Mouse (Mus musculus): ENCODE results near the gene Ndufaf4. TPM values are rescaled to one million over a fixed set of nuclear protein-coding genes. Genes with fewer than 3 reads are reported as not detected.

Gene Ndufaf4
- polyA plus RNA-seq, 1 experiment from 2014 or later, result 65.4 TPM

DNA sequence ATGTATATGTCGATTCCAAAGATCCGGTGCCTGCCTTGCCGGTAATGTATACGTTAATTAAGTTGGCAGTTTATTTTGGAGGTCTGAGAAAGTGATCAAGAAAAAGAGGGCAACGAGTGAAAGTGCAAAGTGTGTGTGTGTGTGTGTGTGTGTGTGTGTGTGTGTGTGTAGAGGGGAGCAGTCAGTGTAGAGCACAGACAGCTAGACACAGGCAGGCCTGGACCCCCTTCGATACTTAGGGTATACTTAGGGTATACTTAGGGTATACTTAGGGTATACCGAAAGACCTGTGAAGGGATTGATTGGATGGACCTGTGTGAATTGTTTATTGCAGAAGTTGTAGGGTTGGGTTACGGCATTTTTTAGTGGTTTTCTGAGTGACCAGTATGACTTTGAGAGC, 753 bp downstream of the Ndufaf4 start:
- peaks cover 10% of the 10 kb centered on the region for H3K4me1 ChIP-seq (ENCODE audit: control insufficient read depth, insufficient read depth, low read length)
- 30% methylated on average over 8 of the region's 8 CpGs for WGBS
- H3K27ac ChIP-seq (ENCODE audit: low read length), result no peak overlapping the region
- peak overlapping the region; percentile 97 for H3K4me3 ChIP-seq (ENCODE audit: low read depth, low read length)
- H3K27me3 ChIP-seq (ENCODE audit: control insufficient read depth, insufficient read depth, low read depth, low read length), result no peaks in the 10 kb centered on the region
- ATAC-seq, result peak; percentile 41; the same call in 1 of the 2 replicates
- H3K4me2 ChIP-seq (ENCODE audit: low read length), result peak overlapping the region; percentile 62
- H3K9ac ChIP-seq (ENCODE audit: low read depth, low read length), result peak overlapping the region; percentile 89
- no peaks in the 10 kb centered on the region for H3K9me3 ChIP-seq (replicated peaks; ENCODE audit: control insufficient read depth, low read length, poor library complexity, severe bottlenecking)
- H3K36me3 ChIP-seq (ENCODE audit: control insufficient read depth, insufficient read depth, low read length), result peaks cover 19% of the 10 kb centered on the region

DNA sequence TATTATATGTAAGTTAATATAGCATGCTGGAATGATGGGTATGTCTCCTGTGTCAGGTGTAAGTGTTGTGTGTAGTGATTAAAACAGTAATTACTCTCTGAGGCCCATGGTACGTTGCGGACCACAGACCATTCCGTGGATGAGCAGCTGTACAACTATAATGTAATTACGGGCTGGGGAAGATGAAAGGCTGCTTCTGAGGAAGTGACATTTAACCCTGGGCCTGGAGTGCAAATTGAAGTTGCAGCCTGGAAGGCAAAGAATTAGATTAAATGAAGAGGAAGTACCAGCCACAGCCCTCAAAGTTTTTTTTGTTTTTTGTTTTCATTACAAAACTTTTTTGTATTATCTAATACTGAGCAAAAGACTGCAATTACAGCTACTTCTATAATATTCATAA, 1.3 kb downstream of the Ndufaf4 start:
- no peaks in the 10 kb centered on the region for H3K27me3 ChIP-seq (ENCODE audit: control insufficient read depth, insufficient read depth, low read depth, low read length)
- H3K9me3 ChIP-seq (replicated peaks; ENCODE audit: control insufficient read depth, low read length, poor library complexity, severe bottlenecking), result no peaks in the 10 kb centered on the region
- peak overlapping the region; percentile 62 for H3K4me2 ChIP-seq (ENCODE audit: low read length)
- H3K36me3 ChIP-seq (ENCODE audit: control insufficient read depth, insufficient read depth, low read length), result peaks cover 19% of the 10 kb centered on the region
- H3K4me3 ChIP-seq (ENCODE audit: low read depth, low read length), result peak overlapping the region; percentile 97
- H3K4me1 ChIP-seq (ENCODE audit: control insufficient read depth, insufficient read depth, low read length), result peaks cover 10% of the 10 kb centered on the region
- no peak overlapping the region for H3K27ac ChIP-seq (ENCODE audit: low read length)
- H3K9ac ChIP-seq (ENCODE audit: low read depth, low read length), result no peak overlapping the region
- no peak for ATAC-seq
- WGBS, result 37% methylated on average over 4 of the region's 4 CpGs

DNA sequence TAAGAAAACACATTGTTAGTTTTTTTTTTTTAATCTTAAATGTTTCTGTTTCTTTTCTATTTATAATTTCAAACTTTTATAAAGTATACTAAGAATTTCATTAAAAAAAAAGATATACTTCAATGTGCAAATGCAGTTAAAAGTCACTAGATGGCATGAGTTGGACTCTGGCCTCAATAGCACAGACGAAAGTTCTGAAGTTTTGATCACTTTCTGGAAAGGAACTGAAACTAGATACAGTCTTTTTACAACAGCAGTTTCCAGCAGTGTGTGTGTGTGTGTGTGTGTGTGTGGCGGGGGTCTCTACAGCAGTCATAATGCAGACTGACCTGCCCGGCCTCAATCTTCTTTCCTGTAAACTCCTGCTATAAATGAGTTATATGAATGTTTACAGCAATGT, 9.9 kb downstream of the Ndufaf4 start:
- Histone ChIP-seq H3K4me1 (ENCODE audit: control insufficient read depth, insufficient read depth, low read length) (no peaks in the 10 kb centered on the region), H3K9me3 (replicated peaks; ENCODE audit: control insufficient read depth, low read length, poor library complexity, severe bottlenecking) (no peaks in the 10 kb centered on the region), H3K27ac (ENCODE audit: low read length) (no peak overlapping the region), H3K36me3 (ENCODE audit: control insufficient read depth, insufficient read depth, low read length) (peaks cover 8% of the 10 kb centered on the region; the same call in 1 of the 2 replicates), H3K27me3 (ENCODE audit: control insufficient read depth, insufficient read depth, low read depth, low read length) (no peaks in the 10 kb centered on the region), H3K4me2 (ENCODE audit: low read length) (no peak overlapping the region), H3K9ac (ENCODE audit: low read depth, low read length) (no peak overlapping the region), H3K4me3 (ENCODE audit: low read depth, low read length) (no peak overlapping the region)
- ATAC-seq, result no peak
- WGBS, result 70% methylated on average over 3 of the region's 3 CpGs

DNA sequence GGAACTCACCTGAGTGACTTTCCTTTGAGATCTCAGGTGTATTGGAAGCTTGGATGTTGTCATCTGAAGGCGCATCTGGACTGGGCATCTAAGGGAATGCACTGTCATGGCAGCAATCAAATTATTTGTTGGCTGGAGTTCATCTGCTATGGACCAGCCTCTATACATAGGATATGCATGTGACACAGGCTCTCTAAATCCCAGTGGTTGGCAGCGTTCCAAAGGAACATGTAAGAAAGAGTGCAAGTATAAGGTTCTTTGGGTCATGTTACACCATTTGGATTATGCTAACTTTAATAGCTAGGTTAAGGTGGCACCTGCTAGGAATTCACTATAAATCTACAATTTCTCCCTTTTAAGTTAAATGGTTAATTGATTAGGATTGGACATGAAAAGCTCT, 17.7 kb downstream of the Ndufaf4 start:
- no peaks in the 10 kb centered on the region for H3K9me3 ChIP-seq (replicated peaks; ENCODE audit: control insufficient read depth, low read length, poor library complexity, severe bottlenecking)
- H3K36me3 ChIP-seq (ENCODE audit: control insufficient read depth, insufficient read depth, low read length), result no peaks in the 10 kb centered on the region
- no peak overlapping the region for H3K4me2 ChIP-seq (ENCODE audit: low read length)
- H3K4me3 ChIP-seq (ENCODE audit: low read depth, low read length), result no peak overlapping the region
- 94% methylated on average over 2 of the region's 2 CpGs for WGBS
- ATAC-seq, result no peak
- H3K27ac ChIP-seq (ENCODE audit: low read length), result no peak overlapping the region
- H3K27me3 ChIP-seq (ENCODE audit: control insufficient read depth, insufficient read depth, low read depth, low read length), result no peaks in the 10 kb centered on the region
- H3K9ac ChIP-seq (ENCODE audit: low read depth, low read length), result no peak overlapping the region
- H3K4me1 ChIP-seq (ENCODE audit: control insufficient read depth, insufficient read depth, low read length), result no peaks in the 10 kb centered on the region

DNA sequence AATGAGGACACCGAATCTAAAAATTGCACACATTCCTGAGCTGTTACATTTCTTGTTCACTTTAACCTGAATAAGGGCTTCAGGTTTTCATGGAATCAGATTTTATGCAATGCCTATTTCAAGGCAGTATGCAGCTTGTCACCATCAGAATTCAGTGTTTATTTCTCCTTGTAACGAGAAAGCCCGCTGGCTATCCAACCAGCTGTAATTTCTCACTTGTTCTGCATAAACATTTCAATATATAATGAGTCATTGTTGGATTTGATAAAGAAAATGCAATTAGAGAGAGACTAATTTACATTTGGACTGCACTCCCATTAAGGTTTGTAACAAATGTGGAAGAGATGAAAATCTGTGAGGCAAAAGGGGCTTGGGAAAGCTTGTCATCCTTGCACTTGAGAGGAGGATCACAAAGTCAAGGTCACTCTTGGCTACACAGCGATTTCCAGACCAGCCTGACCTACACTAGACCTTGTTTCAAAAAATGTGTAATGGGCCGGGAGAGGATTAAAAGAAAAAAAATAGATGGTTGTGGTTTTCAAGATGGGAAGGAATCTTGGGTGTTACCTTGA, 22.2 kb downstream of the Ndufaf4 start:
- H3K9me3 ChIP-seq (replicated peaks; ENCODE audit: control insufficient read depth, low read length, poor library complexity, severe bottlenecking), result no peaks in the 10 kb centered on the region
- H3K27ac ChIP-seq (ENCODE audit: low read length), result no peak overlapping the region
- no peak overlapping the region for H3K4me2 ChIP-seq (ENCODE audit: low read length)
- H3K4me3 ChIP-seq (ENCODE audit: low read depth, low read length), result no peak overlapping the region
- WGBS, result 71% methylated on average over 5 of the region's 5 CpGs
- no peak overlapping the region for H3K9ac ChIP-seq (ENCODE audit: low read depth, low read length)
- H3K27me3 ChIP-seq (ENCODE audit: control insufficient read depth, insufficient read depth, low read depth, low read length), result no peaks in the 10 kb centered on the region
- ATAC-seq, result no peak
- H3K36me3 ChIP-seq (ENCODE audit: control insufficient read depth, insufficient read depth, low read length), result no peaks in the 10 kb centered on the region
- no peaks in the 10 kb centered on the region for H3K4me1 ChIP-seq (ENCODE audit: control insufficient read depth, insufficient read depth, low read length)

DNA sequence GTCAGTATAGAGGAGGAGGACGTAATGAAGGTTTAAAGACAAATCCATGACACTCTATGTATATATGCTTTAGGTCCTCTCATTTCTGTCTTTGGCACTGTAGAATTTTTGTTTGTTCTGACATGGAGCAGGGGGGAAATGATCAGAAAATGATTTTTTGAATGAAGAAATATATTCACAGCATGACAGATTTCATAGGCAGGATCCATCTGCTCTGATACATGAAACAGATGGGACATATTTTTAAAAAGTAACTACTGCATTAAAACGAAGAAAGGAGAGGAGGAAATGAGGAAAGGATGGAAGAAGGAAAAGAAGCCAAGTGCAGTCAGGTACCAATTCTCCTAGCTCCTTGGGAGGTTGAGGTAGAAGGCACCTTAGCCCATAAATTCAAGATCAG, 26.8 kb downstream of the Ndufaf4 start:
- ATAC-seq, result no peak
- 77% methylated on average over 2 of the region's 2 CpGs for WGBS
- no peaks in the 10 kb centered on the region for H3K4me1 ChIP-seq (ENCODE audit: control insufficient read depth, insufficient read depth, low read length)

DNA sequence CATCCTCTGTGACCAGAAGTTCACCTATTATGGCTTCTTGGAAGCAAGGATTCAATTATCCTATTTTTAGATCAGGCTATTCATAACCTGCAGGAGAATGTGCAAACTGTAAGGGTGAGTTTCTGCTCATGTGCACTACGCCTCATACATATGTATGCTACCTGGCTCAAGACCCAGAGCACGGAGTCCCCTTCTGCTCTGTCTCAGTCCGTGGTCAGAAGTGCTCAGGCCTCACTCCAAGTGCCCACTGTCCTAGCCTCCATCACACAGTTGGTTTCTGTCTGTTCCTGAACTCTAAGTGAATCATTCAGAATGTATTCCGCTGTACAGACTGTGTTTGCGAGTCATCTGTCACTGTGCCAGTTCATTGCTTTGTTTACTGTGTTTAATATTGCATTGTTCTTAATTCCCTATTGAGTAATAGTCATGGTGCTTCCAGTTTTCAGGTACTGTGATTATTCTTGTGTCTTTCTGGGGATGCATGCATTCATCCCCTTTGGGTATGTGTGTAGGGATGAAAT, 30.4 kb downstream of the Ndufaf4 start:
- ATAC-seq, result no peak

More for the DNA sequence above, 26.8 kb downstream of the Ndufaf4 start:
- H3K27ac ChIP-seq (ENCODE audit: low read length), result no peak overlapping the region
- H3K4me2 ChIP-seq (ENCODE audit: low read length), result no peak overlapping the region
- no peak overlapping the region for H3K9ac ChIP-seq (ENCODE audit: low read depth, low read length)
- H3K27me3 ChIP-seq (ENCODE audit: control insufficient read depth, insufficient read depth, low read depth, low read length), result no peaks in the 10 kb centered on the region
- no peak overlapping the region for H3K4me3 ChIP-seq (ENCODE audit: low read depth, low read length)
- no peaks in the 10 kb centered on the region for H3K9me3 ChIP-seq (replicated peaks; ENCODE audit: control insufficient read depth, low read length, poor library complexity, severe bottlenecking)
- no peaks in the 10 kb centered on the region for H3K36me3 ChIP-seq (ENCODE audit: control insufficient read depth, insufficient read depth, low read length)

DNA sequence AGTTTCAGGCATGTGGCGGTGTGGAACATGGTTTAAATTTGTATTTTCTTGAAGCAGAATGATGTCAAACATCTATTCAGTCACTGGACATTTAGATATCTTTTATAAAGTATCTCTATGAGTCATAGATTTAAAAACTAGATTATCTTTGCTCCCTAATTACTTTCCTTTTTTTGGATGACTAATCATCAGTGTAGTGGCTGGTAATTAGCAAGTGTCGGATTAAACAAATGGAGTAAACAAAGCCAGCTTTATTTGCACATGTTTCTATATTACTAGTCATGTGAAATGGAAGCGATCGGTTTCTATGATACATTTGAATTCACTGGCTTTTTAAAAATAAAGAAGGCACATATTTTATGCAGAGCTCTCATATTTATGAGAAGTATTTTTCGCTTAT, 31.0 kb downstream of the Ndufaf4 start:
- no peak for ATAC-seq
- Histone ChIP-seq H3K4me1 (ENCODE audit: control insufficient read depth, insufficient read depth, low read length) (no peaks in the 10 kb centered on the region), H3K9ac (ENCODE audit: low read depth, low read length) (no peak overlapping the region), H3K9me3 (replicated peaks; ENCODE audit: control insufficient read depth, low read length, poor library complexity, severe bottlenecking) (no peaks in the 10 kb centered on the region), H3K4me2 (ENCODE audit: low read length) (no peak overlapping the region), H3K4me3 (ENCODE audit: low read depth, low read length) (no peak overlapping the region), H3K27ac (ENCODE audit: low read length) (no peak overlapping the region), H3K36me3 (ENCODE audit: control insufficient read depth, insufficient read depth, low read length) (no peaks in the 10 kb centered on the region), H3K27me3 (ENCODE audit: control insufficient read depth, insufficient read depth, low read depth, low read length) (no peaks in the 10 kb centered on the region)
- WGBS, result 84% methylated on average over 5 of the region's 5 CpGs

More for the DNA sequence above, 30.4 kb downstream of the Ndufaf4 start:
- H3K4me3 ChIP-seq (ENCODE audit: low read depth, low read length), result no peak overlapping the region
- no peak overlapping the region for H3K27ac ChIP-seq (ENCODE audit: low read length)
- H3K9ac ChIP-seq (ENCODE audit: low read depth, low read length), result no peak overlapping the region
- no peaks in the 10 kb centered on the region for H3K9me3 ChIP-seq (replicated peaks; ENCODE audit: control insufficient read depth, low read length, poor library complexity, severe bottlenecking)
- no peaks in the 10 kb centered on the region for H3K4me1 ChIP-seq (ENCODE audit: control insufficient read depth, insufficient read depth, low read length)
- WGBS, result 86% methylated on average over 5 of the region's 5 CpGs
- H3K36me3 ChIP-seq (ENCODE audit: control insufficient read depth, insufficient read depth, low read length), result no peaks in the 10 kb centered on the region
- no peak overlapping the region for H3K4me2 ChIP-seq (ENCODE audit: low read length)
- H3K27me3 ChIP-seq (ENCODE audit: control insufficient read depth, insufficient read depth, low read depth, low read length), result no peaks in the 10 kb centered on the region

DNA sequence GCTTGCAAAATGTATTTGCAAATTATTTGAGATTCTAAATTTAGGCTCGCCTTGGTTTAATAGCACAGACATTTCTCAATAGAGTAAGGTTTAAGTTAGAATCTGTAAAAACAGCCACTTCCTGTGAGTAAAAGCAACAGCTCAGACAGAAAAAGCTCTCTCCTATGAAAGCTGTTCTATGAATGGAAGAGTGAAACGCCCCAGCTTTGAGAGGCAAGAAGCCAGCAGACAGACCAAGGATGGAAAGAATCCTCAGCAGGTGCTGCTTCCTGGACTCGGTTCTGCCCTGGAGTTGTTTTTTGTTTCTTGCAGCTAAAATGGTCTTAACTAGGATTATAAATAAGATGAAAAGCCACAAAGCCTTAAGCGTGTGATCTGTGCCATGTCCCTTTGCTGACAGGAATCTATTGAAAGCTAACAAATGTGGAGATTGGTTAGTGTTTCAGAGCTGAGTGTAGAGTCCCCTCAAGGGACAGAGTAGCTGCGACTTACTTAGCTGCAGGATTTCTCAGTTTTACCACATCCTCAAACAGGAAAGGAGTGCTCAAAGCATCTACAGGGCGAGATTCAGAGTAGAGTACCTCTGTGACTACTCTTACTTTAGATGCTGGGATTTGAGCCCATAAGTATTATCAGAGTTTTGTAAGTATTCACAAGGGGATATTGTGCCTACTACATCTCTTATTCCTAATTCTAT, 45.0 kb downstream of the Ndufaf4 start:
- Histone ChIP-seq H3K9me3 (replicated peaks; ENCODE audit: control insufficient read depth, low read length, poor library complexity, severe bottlenecking) (no peaks in the 10 kb centered on the region), H3K9ac (ENCODE audit: low read depth, low read length) (no peak overlapping the region), H3K4me3 (ENCODE audit: low read depth, low read length) (no peak overlapping the region), H3K36me3 (ENCODE audit: control insufficient read depth, insufficient read depth, low read length) (no peaks in the 10 kb centered on the region), H3K27me3 (ENCODE audit: control insufficient read depth, insufficient read depth, low read depth, low read length) (no peaks in the 10 kb centered on the region), H3K4me2 (ENCODE audit: low read length) (no peak overlapping the region), H3K27ac (ENCODE audit: low read length) (no peak overlapping the region), H3K4me1 (ENCODE audit: control insufficient read depth, insufficient read depth, low read length) (no peaks in the 10 kb centered on the region)
- ATAC-seq, result no peak
- WGBS, result 28% methylated on average over 6 of the region's 6 CpGs

Data from midbrain, embryonic 16.5 days (tissue).